Mouse (Mus musculus): Measurements from ENCODE around the gene Ppp1r21. TPM values are rescaled to one million over a fixed set of nuclear protein-coding genes. Genes with fewer than 3 reads are reported as not detected.

The Ppp1r21 gene
- polyA plus RNA-seq, 1 experiment = 13.8 TPM

DNA sequence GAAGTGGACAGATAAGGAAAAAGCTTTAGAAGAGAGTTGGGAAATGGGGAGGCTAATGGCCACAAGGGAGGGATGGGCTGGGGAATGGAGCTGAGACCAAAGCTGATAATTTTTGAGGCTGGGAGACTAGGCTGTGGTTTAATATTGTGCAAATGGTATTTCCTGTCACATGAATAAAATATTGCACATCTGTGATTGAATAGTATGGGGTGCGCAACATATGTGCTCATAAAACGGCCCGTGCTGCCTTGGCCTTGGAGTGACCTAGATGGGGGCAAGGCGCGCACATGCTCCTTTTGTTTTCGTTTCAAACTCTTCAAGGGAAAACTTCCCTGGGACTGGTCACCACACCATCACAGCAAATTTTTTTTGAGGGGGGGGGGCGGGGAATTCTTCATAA is 96.0 kb downstream of the Ppp1r21 start:
- Histone ChIP-seq H3K4me1 (ENCODE audit: control insufficient read depth, insufficient read depth, insufficient read length, low read length) (peaks cover 34% of the 10 kb centered on the region), H3K27ac (replicated peaks; ENCODE audit: low read depth, low read length) (peak overlapping the region; percentile 86), H3K4me3 (ENCODE audit: insufficient read depth, low read depth, low read length) (no peak overlapping the region)

DNA sequence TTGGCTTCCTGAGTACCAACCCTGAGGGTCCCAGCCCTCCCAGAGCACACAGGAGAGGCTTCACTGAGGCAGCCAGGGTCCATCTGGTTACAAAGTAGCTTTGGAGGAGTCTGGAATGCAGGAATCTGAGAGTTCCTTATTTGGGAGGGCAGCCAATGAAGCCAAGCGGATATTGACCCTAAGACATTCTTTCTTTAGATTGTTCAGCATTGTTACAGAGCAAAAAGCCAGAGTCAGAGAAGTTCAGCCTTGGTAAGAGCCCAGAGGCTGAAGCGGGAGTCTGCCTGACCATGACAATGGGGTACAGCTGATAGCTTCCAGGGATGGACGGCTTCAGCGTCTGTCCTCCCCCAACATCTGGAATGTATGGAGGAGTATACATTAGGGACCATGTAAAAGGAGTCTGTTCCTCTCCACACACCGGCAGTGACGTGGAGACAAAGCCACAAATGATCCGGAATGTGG is 96.5 kb downstream of the Ppp1r21 start:
- H3K27ac ChIP-seq (replicated peaks; ENCODE audit: low read depth, low read length) = peak overlapping the region; percentile 86
- H3K4me3 ChIP-seq (ENCODE audit: insufficient read depth, low read depth, low read length) = no peak overlapping the region; the same call in 1 of the 2 replicates
- H3K4me1 ChIP-seq (ENCODE audit: control insufficient read depth, insufficient read depth, insufficient read length, low read length) = peaks cover 34% of the 10 kb centered on the region

DNA sequence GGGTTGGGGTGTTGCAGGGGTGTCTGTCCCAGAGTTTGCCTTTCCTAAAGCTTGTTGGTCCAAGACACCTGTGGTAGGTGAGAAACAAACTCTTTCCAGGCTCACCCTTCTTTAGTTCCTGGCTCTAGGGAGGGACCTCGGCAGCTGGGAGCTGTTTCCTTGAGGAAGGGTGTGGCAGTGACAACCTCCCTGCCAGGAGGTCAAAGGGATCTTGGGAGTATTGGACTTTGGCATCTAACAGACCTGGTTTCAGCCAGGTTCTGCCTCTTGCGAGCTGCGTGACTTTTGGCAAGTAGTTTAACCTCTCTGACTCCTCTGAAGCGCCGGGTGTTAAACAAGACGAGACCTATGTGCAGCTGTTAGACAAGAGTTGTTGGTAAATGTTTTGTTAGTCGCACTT is 97.2 kb downstream of the Ppp1r21 start:
- H3K27ac ChIP-seq (replicated peaks; ENCODE audit: low read depth, low read length) = peak overlapping the region; percentile 86
- H3K4me3 ChIP-seq (ENCODE audit: insufficient read depth, low read depth, low read length) = no peak overlapping the region; the same call in 1 of the 2 replicates
- peaks cover 34% of the 10 kb centered on the region for H3K4me1 ChIP-seq (ENCODE audit: control insufficient read depth, insufficient read depth, insufficient read length, low read length)

DNA sequence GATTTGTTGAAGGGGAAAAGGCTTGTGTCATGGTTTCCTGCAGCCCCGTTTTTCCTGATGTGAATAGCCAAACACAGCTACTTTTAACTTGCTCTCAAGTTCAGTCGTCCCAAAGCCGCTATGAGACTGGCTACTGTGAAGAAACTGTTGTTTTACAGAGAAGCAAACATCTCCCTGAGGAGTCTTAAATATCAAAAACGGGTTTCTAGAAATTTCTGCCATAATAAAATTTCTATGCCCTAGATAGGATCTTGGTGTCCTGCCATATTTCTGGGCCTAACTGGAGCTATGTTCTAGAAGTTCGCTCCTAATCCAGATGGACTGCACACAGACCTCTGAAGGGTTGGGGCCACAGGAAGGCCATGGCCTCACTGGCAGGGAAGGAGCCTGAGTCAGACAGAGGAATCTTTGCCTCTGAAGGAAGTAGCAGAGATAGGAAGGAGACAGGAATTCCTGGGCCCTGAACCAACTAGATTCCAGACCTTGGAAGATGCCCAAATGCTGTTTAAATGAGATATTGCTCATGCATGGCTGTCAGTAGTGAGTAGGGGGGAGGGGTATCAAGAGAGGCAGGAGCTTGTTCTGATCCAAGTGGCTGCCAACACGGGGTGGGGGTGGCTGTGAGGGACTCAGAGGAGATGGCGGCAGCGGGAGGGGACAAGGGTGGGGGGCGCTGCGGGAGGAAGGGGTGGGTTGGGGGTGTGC is 98.9 kb downstream of the Ppp1r21 start:
- H3K4me3 ChIP-seq (ENCODE audit: insufficient read depth, low read depth, low read length) = no peak overlapping the region
- H3K4me1 ChIP-seq (ENCODE audit: control insufficient read depth, insufficient read depth, insufficient read length, low read length) = peaks cover 34% of the 10 kb centered on the region
- H3K27ac ChIP-seq (replicated peaks; ENCODE audit: low read depth, low read length) = peak overlapping the region; percentile 74

DNA sequence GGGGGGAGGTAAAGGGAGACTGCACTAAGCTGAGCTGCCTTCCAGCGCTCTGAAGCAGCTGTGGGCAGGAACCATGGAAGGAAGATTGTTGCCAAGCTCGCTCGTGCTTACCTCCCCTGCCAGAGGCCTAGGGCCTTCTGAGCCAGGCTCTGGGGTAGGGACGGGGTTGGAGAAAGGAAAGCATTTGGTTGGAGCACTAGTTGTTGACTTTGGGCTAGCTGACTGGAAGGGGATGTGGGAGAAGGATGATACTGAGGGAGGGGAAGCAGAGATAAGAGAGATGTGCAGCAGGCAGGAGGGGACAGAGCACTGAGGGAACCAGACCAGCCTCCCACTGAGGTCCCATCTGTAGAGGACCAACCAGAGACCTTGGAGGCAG is 99.5 kb downstream of the Ppp1r21 start:
- no peak overlapping the region for H3K4me3 ChIP-seq (ENCODE audit: insufficient read depth, low read depth, low read length)
- peaks cover 34% of the 10 kb centered on the region for H3K4me1 ChIP-seq (ENCODE audit: control insufficient read depth, insufficient read depth, insufficient read length, low read length)
- H3K27ac ChIP-seq (replicated peaks; ENCODE audit: low read depth, low read length) = peak overlapping the region; percentile 45

DNA sequence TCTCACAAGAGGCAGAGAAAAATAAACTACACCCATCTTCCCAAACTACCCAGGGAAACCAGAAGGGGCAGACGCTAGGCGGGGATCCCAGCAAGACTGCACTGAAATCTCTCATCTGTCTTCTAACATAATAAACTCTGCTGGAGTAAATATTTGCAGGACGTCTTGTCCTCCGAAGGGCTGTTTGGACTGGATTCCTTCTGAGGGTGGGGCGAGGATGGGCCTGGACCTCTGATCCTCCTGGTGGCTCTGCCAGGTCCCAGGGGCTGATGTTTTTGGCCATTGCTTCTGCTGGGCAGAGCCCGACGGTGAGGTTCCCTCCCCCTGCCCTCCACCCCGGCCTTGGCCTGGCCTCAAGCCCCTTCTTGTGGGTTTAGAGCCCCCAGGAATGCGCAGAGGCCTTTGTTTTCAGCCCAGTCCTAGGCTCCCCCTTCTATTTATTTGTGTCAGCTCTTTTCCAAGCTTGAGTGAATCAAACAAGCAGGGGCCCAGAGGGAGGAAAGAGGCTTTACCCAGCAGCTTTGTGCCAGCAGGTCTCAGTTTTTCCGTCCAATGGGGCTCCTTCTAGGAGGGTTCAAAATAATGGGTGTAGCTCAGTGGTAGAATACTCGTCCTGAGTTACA is 100.1 kb downstream of the Ppp1r21 start:
- H3K27ac ChIP-seq (replicated peaks; ENCODE audit: low read depth, low read length) = peak overlapping the region; percentile 45; the same call in 1 of the 2 replicates
- H3K4me1 ChIP-seq (ENCODE audit: control insufficient read depth, insufficient read depth, insufficient read length, low read length) = peaks cover 34% of the 10 kb centered on the region
- no peak overlapping the region for H3K4me3 ChIP-seq (ENCODE audit: insufficient read depth, low read depth, low read length)

- H3K4me3 ChIP-seq (ENCODE audit: insufficient read depth, low read depth, low read length) = no peak overlapping the region
- peak overlapping the region; percentile 42; the same call in 1 of the 2 replicates for H3K27ac ChIP-seq (replicated peaks; ENCODE audit: low read depth, low read length)
- peaks cover 31% of the 10 kb centered on the region for H3K4me1 ChIP-seq (ENCODE audit: control insufficient read depth, insufficient read depth, insufficient read length, low read length)
These were observed 100.6 kb downstream of the Ppp1r21 start for GRCm38 (mm10) chr17:88630554-88630948.

DNA sequence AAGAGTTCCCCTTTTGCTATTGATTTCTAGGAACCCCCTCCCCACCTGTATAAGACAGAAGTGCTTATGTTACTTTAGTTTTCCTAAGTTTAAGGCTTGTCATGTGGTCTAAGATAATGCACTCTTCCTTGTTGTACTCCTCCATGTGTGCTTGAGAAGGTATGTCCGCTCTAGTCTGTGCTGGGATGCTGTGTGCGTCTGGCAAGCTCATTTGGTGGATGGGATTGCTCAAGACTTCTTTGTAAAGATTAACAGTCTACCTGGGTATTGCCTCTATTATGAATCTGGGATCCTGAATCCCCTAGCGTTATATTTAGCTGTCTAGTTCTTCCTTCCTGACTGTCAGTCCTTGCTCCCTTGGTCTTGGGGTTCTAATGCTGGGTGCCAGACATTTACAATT is 102.7 kb downstream of the Ppp1r21 start:
- Histone ChIP-seq H3K4me1 (ENCODE audit: control insufficient read depth, insufficient read depth, insufficient read length, low read length) (peaks cover 16% of the 10 kb centered on the region), H3K27ac (replicated peaks; ENCODE audit: low read depth, low read length) (no peak overlapping the region)

GRCm38 (mm10) chr17:88636076-88636475 is 106.2 kb downstream of the Ppp1r21 start:
- Histone ChIP-seq H3K27ac (replicated peaks; ENCODE audit: low read depth, low read length) (peak overlapping the region; percentile 32), H3K4me1 (ENCODE audit: control insufficient read depth, insufficient read depth, insufficient read length, low read length) (peaks cover 3% of the 10 kb centered on the region; the same call in 1 of the 2 replicates), H3K4me3 (ENCODE audit: insufficient read depth, low read depth, low read length) (no peak overlapping the region)

More for the DNA sequence above, 102.7 kb downstream of the Ppp1r21 start:
- H3K4me3 ChIP-seq (ENCODE audit: insufficient read depth, low read depth, low read length) = no peak overlapping the region

GRCm38 (mm10) chr17:88636587-88636986 is 106.7 kb downstream of the Ppp1r21 start:
- Histone ChIP-seq H3K4me3 (ENCODE audit: insufficient read depth, low read depth, low read length) (no peak overlapping the region), H3K27ac (replicated peaks; ENCODE audit: low read depth, low read length) (peak overlapping the region; percentile 32; the same call in 1 of the 2 replicates), H3K4me1 (ENCODE audit: control insufficient read depth, insufficient read depth, insufficient read length, low read length) (peaks cover 3% of the 10 kb centered on the region; the same call in 1 of the 2 replicates)

Other genes with a start within 250 kb of the Ppp1r21 start
- gene Foxn2, start 89.4 kb upstream of the Ppp1r21 start, polyA plus RNA-seq (2012; ENCODE audit: insufficient read depth, insufficient read length, missing spikeins) = 8.7 and 15.9 TPM in 2 replicates
- gene Ston1, start 67.6 kb downstream of the Ppp1r21 start, polyA plus RNA-seq (2012; ENCODE audit: insufficient read depth, insufficient read length, missing spikeins) = 7.0 and 12.5 TPM in 2 replicates
- not detected in 2 replicates for gene Gtf2a1l, start 138.5 kb downstream of the Ppp1r21 start, polyA plus RNA-seq (2012; ENCODE audit: insufficient read depth, insufficient read length, missing spikeins)

Measured in brown adipose tissue, adult 24 weeks (tissue).